Mouse (Mus musculus): ENCODE data around the gene Mllt3. TPM values are rescaled to one million over a fixed set of nuclear protein-coding genes. Genes with fewer than 3 reads are reported as not detected.

Gene Mllt3
- polyA plus RNA-seq, 1 experiment from 2014 or later = 11.2 TPM

DNA sequence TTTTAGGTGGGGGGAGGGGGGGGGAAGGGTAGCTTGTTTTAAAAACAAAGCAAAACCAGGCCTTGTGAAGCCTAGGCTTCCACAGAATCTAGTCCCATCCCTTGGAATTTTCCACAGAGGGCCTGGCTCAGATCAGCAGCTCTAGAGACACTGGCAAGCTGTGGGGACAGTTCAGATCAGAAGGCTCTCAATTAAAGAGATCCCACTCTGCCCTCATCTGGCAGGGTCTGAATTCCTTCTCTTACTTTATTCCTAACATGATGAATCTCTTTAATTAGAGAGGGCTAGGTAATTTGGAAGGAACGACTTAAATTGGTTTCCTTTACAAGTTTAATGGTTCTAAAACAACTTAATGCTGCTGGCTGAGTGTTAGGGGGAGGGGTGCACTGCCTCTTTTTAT is 132.0 kb downstream of the Mllt3 start:
- H3K27ac ChIP-seq = no peak overlapping the region
- no peaks in the 10 kb centered on the region for H3K36me3 ChIP-seq (ENCODE audit: inconsistent target)
- WGBS (ENCODE audit: missing documents) = 44% methylated on average over 1 of the region's 1 CpGs
- H3K4me3 ChIP-seq (ENCODE audit: inconsistent target) = no peak overlapping the region
- no peaks in the 10 kb centered on the region for H3K79me2 ChIP-seq (ENCODE audit: inconsistent target)

DNA sequence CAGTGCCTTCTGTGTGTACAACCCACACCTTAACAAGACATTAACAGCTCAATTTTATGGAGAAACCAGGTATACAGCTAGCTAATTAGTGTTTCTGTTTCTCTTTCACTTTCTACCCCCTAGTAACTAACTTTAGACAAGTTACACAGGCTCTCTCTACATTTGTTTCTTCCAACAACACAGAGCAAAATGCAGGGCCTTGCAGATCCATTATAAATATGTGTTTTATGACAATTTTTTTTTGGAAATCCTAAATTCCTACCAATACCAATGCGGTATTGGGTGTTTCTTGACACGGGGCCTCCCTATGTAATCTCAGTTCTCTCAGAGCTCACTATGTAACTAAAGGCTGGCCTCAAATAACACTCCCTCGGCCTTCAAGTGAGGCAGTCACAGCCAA is 139.7 kb downstream of the Mllt3 start:
- Histone ChIP-seq H3K27ac (no peak overlapping the region), H3K36me3 (ENCODE audit: inconsistent target) (no peaks in the 10 kb centered on the region), H3K79me2 (ENCODE audit: inconsistent target) (no peaks in the 10 kb centered on the region), H3K4me3 (ENCODE audit: inconsistent target) (no peak overlapping the region)
- 78% methylated on average over 3 of the region's 3 CpGs for WGBS (ENCODE audit: missing documents)

DNA sequence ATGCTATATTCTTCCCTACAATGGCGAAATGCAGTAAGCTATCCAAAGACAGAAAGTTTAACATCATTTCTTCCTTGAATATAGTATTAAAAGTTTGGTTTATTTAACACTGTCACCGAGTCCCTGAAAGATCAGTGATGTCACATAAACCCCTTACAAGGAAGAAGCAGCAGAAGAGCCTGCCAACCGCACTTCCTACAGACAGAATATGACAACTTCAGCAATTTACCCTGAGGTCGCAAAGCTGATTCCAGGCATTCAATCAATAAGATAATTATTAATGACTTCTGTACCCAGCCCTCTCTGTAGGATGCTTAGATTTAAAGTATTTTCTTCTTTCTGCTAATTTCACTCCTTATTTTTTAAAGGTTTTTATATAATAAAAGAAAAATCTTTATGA is 140.2 kb downstream of the Mllt3 start:
- WGBS (ENCODE audit: missing documents) = 65% methylated on average over 4 of the region's 4 CpGs
- no peaks in the 10 kb centered on the region for H3K36me3 ChIP-seq (ENCODE audit: inconsistent target)
- no peak overlapping the region for H3K27ac ChIP-seq
- H3K79me2 ChIP-seq (ENCODE audit: inconsistent target) = no peaks in the 10 kb centered on the region
- H3K4me3 ChIP-seq (ENCODE audit: inconsistent target) = no peak overlapping the region

DNA sequence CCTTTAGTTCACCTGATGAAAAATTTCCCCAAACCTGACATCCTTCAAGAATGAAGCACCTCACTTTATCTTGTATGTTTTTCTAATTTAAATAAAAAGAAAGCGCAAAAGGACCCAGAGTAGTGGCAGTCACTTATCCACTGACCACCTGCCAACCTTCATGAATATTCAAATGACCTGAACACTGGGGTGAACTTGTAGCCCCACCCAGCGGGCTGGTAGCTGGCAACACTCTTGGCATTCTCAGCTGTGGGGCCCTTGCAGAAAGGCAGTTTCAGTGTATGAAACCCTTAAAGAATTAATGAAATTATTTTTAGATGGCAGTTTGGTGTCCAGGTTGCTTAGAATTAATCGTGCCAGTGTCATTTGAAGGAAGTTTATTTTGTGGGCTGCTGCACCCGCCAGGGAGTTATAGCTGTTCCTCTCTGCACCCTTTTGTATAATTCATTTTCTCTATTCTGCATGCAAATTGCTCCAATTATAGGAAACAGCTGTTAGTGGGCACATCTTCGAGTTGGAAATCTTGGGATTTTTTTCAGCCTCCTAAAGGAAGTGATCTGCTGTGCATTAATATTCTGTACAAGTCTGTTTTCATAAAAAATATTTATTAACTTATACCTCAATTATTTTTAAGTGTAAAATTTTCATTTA is 149.8 kb downstream of the Mllt3 start:
- H3K79me2 ChIP-seq (ENCODE audit: inconsistent target) = no peaks in the 10 kb centered on the region
- H3K36me3 ChIP-seq (ENCODE audit: inconsistent target) = no peaks in the 10 kb centered on the region
- H3K27ac ChIP-seq = no peak overlapping the region
- H3K4me3 ChIP-seq (ENCODE audit: inconsistent target) = no peak overlapping the region
- 48% methylated on average over 5 of the region's 5 CpGs for WGBS (ENCODE audit: missing documents)

DNA sequence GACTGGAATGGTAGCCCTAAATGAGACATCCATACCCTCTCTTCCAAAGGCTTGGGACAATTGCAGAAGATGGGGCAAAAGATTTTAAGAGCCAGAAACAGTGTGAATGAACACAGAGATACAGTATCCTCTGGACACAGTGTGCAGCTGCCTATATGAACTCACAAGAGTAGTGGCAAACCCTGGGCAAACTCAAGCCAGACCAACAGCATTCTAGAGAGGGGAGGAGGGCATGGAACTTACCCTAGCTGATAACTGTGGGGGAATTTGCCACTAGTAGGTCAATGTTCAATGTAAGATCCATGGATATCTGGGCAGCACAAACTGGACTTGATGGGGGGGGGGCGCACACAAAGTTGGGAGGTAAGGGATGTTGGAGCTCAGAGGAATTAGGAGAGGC is 151.2 kb downstream of the Mllt3 start:
- Histone ChIP-seq H3K36me3 (ENCODE audit: inconsistent target) (no peaks in the 10 kb centered on the region), H3K4me3 (ENCODE audit: inconsistent target) (no peak overlapping the region), H3K27ac (no peak overlapping the region), H3K79me2 (ENCODE audit: inconsistent target) (no peaks in the 10 kb centered on the region)
- WGBS (ENCODE audit: missing documents) = 100% methylated on average over 1 of the region's 1 CpGs

DNA sequence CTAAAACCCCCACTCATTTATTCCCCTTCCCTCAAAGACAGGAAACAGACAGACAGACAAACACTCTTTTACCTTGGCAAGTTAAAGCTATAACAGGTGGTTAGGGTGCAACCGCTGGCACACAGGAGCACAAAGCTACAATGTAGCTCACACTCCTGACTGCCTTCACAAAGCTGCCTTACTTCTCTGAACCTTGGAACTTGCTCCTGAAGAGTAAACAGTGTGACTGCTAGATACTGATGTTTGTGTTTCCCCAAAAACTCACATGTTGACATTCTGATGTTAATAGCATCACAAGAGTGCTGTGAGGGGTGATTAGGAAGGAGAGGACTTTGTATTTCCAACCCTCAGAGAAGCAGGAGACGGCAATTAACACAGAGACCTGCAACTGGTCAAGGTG is 151.6 kb downstream of the Mllt3 start:
- Histone ChIP-seq H3K36me3 (ENCODE audit: inconsistent target) (no peaks in the 10 kb centered on the region), H3K79me2 (ENCODE audit: inconsistent target) (no peaks in the 10 kb centered on the region), H3K27ac (no peak overlapping the region), H3K4me3 (ENCODE audit: inconsistent target) (no peak overlapping the region)
- WGBS (ENCODE audit: missing documents) = 100% methylated on average over 2 of the region's 2 CpGs

DNA sequence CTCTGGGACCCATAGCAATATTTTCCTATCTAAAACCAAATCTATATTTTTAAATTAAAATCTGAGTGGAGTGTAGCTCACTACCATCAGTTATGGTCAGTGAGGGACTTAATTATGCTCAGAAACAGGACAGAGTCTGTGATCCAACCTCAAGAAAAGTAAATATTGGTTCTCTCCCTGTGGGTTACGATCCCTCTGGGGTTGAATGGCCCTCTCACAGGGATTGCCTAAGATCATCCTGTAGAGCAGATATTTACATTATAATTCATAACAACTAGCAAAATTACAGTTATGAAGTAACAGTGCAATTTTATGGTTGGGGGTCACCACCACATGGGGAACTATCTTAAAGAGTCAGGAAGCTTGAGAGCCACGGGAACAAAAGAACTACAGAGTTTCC is 152.9 kb downstream of the Mllt3 start:
- 57% methylated on average over 2 of the region's 2 CpGs for WGBS (ENCODE audit: missing documents)
- Histone ChIP-seq H3K79me2 (ENCODE audit: inconsistent target) (no peaks in the 10 kb centered on the region), H3K4me3 (ENCODE audit: inconsistent target) (no peak overlapping the region), H3K27ac (no peak overlapping the region), H3K36me3 (ENCODE audit: inconsistent target) (no peaks in the 10 kb centered on the region)

DNA sequence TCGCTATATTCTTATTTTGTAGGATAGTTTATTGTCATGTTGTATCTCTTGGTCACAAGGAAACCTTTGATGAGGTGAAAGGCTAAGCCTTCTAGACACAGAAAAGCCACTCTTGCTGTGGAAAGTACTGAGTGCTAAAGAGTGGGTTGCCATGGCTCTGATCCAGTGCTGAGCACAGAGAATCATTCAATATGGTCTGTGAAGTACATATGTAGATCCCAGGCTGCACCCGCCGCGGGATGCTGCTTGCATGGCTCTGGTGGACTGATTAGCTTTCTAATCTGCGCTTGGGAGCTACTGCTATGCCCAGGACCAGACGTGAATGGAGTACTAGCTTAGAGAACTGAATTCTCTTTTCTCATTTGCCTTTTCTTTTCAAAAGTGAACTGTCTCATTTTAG is 154.5 kb downstream of the Mllt3 start:
- H3K36me3 ChIP-seq (ENCODE audit: inconsistent target) = no peaks in the 10 kb centered on the region
- WGBS (ENCODE audit: missing documents) = 100% methylated on average over 6 of the region's 6 CpGs
- H3K4me3 ChIP-seq (ENCODE audit: inconsistent target) = no peak overlapping the region
- no peak overlapping the region for H3K27ac ChIP-seq
- H3K79me2 ChIP-seq (ENCODE audit: inconsistent target) = no peaks in the 10 kb centered on the region

DNA sequence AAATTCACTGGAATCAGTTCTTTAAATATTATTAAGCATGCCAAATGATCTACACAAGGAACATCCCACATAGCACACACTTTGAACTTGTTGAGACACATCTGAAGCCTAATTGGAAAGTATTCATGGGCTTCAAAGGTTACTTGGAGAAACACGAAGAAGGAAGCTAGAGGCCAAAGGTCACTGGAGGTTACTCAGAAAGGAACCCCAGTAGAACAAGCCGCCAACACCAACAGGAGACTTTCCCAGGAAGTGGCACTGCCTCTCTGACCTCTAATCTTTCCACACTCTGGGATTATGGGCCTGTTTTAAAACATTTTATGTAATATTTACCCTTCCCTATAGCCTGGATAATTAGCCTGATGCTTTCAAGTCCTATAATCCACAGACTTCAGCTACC is 162.6 kb downstream of the Mllt3 start:
- 86% methylated on average over 2 of the region's 2 CpGs for WGBS (ENCODE audit: missing documents)
- H3K79me2 ChIP-seq (ENCODE audit: inconsistent target) = no peaks in the 10 kb centered on the region
- H3K36me3 ChIP-seq (ENCODE audit: inconsistent target) = no peaks in the 10 kb centered on the region
- no peak overlapping the region for H3K27ac ChIP-seq
- H3K4me3 ChIP-seq (ENCODE audit: inconsistent target) = no peak overlapping the region

DNA sequence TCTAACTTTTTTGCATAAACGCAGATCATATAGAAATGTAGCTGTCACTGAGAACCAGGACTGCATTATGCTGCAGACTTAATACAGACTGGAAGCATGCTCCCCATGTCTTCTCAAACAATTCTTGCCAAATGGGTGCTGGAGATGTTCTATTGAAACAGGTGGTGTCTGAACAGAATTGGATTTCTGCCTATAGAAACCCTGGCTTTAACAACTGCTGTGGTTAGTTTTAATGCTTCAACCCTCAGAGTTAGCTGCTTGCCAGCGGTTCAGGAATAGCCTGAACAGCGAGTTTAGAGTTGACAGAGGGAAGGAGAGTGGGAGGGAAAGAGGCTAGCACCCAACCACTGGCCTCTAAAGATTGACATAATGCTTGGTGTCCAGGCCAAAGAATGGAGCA is 166.6 kb downstream of the Mllt3 start:
- H3K4me3 ChIP-seq (ENCODE audit: inconsistent target) = no peak overlapping the region
- WGBS (ENCODE audit: missing documents) = 79% methylated on average over 3 of the region's 3 CpGs
- no peaks in the 10 kb centered on the region for H3K79me2 ChIP-seq (ENCODE audit: inconsistent target)
- no peak overlapping the region for H3K27ac ChIP-seq
- no peaks in the 10 kb centered on the region for H3K36me3 ChIP-seq (ENCODE audit: inconsistent target)

DNA sequence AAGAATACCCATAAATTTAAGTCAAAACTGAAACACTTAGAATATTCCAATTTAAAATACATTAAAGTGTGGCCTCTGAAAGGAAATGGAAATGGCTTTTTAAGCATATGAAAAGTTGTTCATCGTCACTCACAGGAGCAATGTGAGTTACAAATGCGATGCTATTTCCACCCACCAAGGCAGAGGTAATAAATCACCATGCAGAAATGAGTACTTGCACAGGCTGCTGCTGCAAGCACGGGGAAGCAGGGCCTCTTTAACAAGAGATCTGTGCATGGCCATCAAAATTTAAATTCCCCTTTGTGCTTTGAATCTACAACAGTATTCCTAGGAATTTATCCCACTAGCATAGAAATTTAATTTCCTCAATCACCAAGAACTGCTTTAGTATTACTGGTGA is 167.3 kb downstream of the Mllt3 start:
- Histone ChIP-seq H3K27ac (no peak overlapping the region), H3K4me3 (ENCODE audit: inconsistent target) (no peak overlapping the region)
- 27% methylated on average over 3 of the region's 3 CpGs for WGBS (ENCODE audit: missing documents)

DNA sequence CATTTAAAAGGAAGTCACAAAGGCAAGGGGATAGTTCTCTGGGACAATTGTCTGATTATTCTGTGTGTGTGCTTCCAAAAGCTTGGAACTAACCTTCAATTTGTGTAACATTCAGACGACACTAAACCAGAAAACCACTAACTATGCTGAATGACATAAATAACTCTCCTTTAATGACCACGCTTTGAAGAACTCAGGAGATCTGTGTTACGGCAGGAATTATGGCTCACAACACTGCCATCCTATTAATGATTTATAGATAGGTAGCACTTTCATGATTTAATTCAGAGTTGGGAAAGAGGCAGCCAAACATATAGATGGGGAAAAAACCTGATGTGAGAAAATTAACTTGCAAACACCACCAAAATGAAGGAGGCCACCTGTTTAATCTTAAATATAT is 168.1 kb downstream of the Mllt3 start:
- no peak overlapping the region for H3K4me3 ChIP-seq (ENCODE audit: inconsistent target)
- WGBS (ENCODE audit: missing documents) = 72% methylated on average over 3 of the region's 3 CpGs
- H3K79me2 ChIP-seq (ENCODE audit: inconsistent target) = no peaks in the 10 kb centered on the region
- no peaks in the 10 kb centered on the region for H3K36me3 ChIP-seq (ENCODE audit: inconsistent target)
- no peak overlapping the region for H3K27ac ChIP-seq

More for the DNA sequence above, 167.3 kb downstream of the Mllt3 start:
- Histone ChIP-seq H3K79me2 (ENCODE audit: inconsistent target) (no peaks in the 10 kb centered on the region), H3K36me3 (ENCODE audit: inconsistent target) (no peaks in the 10 kb centered on the region)

DNA sequence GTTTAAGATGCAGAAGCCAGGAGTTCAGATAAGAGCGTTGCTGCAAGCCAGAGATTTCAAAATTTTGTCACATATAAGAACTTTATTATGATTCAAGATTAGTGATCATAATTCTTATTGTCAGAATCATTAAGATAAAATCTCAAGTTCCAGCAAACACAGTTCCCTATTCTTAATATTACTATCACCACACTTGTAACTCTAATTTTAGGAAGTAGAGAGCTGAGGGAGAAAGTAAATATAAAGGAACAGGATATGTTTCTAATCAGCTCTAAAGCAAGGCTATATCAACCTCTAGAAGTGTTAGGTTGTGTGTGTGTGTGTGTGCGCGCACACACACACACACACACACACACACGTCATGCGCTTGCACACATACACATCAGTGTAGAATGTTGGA is 170.0 kb downstream of the Mllt3 start:
- H3K79me2 ChIP-seq (ENCODE audit: inconsistent target) = no peaks in the 10 kb centered on the region
- no peaks in the 10 kb centered on the region for H3K36me3 ChIP-seq (ENCODE audit: inconsistent target)
- WGBS (ENCODE audit: missing documents) = 23% methylated on average over 3 of the region's 5 CpGs
- H3K27ac ChIP-seq = no peak overlapping the region
- H3K4me3 ChIP-seq (ENCODE audit: inconsistent target) = no peak overlapping the region

DNA sequence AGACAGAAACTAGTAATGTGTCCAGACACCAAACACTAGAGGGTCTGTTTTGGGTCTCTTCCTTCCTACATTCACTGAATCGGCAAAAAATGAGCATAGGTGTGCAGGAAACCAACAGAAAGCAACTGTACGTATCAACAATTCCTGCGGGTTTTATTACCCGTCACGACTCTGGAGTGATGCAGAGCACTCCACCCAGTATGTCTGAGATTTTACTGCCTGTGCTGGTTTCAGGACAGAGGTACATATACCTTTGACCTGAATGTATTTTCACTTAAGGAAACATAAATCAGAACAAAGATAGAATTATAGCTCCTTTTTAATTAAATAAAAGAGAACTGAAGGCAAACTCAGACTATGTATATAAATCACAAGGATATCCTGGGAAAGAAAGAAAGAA is 172.4 kb downstream of the Mllt3 start:
- no peaks in the 10 kb centered on the region for H3K36me3 ChIP-seq (ENCODE audit: inconsistent target)
- H3K4me3 ChIP-seq (ENCODE audit: inconsistent target) = no peak overlapping the region
- 68% methylated on average over 5 of the region's 5 CpGs for WGBS (ENCODE audit: missing documents)
- H3K27ac ChIP-seq = no peak overlapping the region
- H3K79me2 ChIP-seq (ENCODE audit: inconsistent target) = no peaks in the 10 kb centered on the region

DNA sequence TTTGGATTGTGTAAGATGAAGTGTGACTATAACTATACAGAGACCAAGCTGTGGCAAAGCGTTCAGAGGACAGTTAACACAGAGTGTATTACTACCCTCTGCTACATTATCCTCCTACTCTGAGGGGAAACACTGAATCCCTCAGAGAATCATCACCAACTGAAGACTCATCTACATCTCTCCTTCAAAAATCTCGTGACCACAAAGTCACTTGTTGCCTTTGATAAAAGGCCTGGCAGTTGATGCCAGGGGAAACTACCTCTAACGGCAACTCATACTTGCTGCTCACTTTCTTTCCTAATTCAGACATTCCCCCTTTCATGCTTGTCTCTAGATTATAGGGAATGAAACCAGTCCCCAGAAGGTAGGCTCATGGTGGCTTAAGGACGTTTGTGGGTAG is 174.0 kb downstream of the Mllt3 start:
- Histone ChIP-seq H3K36me3 (ENCODE audit: inconsistent target) (no peaks in the 10 kb centered on the region), H3K4me3 (ENCODE audit: inconsistent target) (no peak overlapping the region), H3K27ac (no peak overlapping the region), H3K79me2 (ENCODE audit: inconsistent target) (no peaks in the 10 kb centered on the region)
- WGBS (ENCODE audit: missing documents) = 45% methylated on average over 4 of the region's 4 CpGs

DNA sequence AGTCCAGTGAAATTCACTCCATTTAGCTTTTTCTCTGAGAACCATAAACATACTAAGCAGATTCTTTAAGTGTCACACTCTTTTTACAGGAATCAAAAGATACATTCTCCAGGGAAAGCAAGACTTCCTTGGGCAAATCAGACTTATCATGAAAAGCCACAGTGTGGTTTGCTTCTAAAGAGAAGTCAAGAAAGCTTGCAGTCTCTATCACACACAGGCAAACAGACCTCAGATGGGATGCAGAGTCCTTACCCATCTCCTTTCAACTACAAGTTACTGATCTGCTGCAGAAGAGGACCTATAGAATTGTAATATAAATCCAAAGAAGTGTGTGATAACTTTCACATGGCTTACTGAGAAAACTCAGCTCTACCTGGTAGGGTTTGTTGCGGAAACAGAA is 175.2 kb downstream of the Mllt3 start:
- no peaks in the 10 kb centered on the region for H3K36me3 ChIP-seq (ENCODE audit: inconsistent target)
- WGBS (ENCODE audit: missing documents) = 100% methylated on average over 1 of the region's 1 CpGs
- no peak overlapping the region for H3K27ac ChIP-seq
- no peak overlapping the region for H3K4me3 ChIP-seq (ENCODE audit: inconsistent target)
- no peaks in the 10 kb centered on the region for H3K79me2 ChIP-seq (ENCODE audit: inconsistent target)

Measured in macrophage (primary cell).